In genomic region chr9:88718593-88718992, GRCm38 (mm10) we compare ENCODE assay signal across 11 mouse cellular contexts. TPM values are rescaled to one million over a fixed set of nuclear protein-coding genes. Genes with fewer than 3 reads are reported as not detected.
A peak's percentile ranks its signal among the peaks of the same experiment; 100 is the strongest.
DNase-seq lines count a peak whose midpoint lies in the region; ATAC-seq and TF ChIP-seq lines count a peak whose summit lies in the region.
"Not testable (repeated sequence)": the region's sequence is repeated elsewhere in the genome, so short reads cannot be mapped to it uniquely, and the experiment has no call there.
"Had no signal": no experiment of that assay in that cellular context is flagged by ENCODE, and none has a peak within 500 bp of the region (broad histone marks: within the 10 kb centered on the region; RNA-seq: fewer than 3 reads in every experiment).

No protein-coding gene starts in this region.

- not testable (repeated sequence) for ATAC-seq in forebrain, embryonic 14.5 days; midbrain, embryonic 12.5 days (ENCODE audit: low FRiP score, low read depth); stomach, embryonic 15.5 days (ENCODE audit: insufficient read depth, low FRiP score, low read depth)

- not testable (repeated sequence) for TF ChIP-seq CTCF in liver, adult 2 months (IDR thresholded peaks at IDR 0.05; ENCODE audit: low read depth, low read length)

- H3K27ac ChIP-seq in forebrain, embryonic 14.5 days (ENCODE audit: low read depth, low read length); hindbrain, embryonic 10.5 days; liver, adult 2 months (replicated peaks; ENCODE audit: insufficient read depth, low read depth, low read length); midbrain, embryonic 12.5 days (replicated peaks); stomach, embryonic 15.5 days: not testable (repeated sequence)

- not testable (repeated sequence) for H3K27me3 ChIP-seq in forebrain, embryonic 14.5 days (replicated peaks; ENCODE audit: control insufficient read depth, insufficient read depth, low read length); hindbrain, embryonic 10.5 days (ENCODE audit: insufficient read depth, poor library complexity, severe bottlenecking); liver, adult 2 months (ENCODE audit: control insufficient read depth, insufficient read depth, low read length); midbrain, embryonic 12.5 days; stomach, embryonic 15.5 days (replicated peaks)

- H3K4me1 ChIP-seq in forebrain, embryonic 14.5 days (ENCODE audit: control insufficient read depth, insufficient read depth, low read length); hindbrain, embryonic 10.5 days (replicated peaks); liver, adult 2 months (ENCODE audit: control insufficient read depth, insufficient read depth, low read length); midbrain, embryonic 12.5 days; stomach, embryonic 15.5 days: not testable (repeated sequence)

- not testable (repeated sequence) for TF ChIP-seq POLR2A in liver, adult 2 months (IDR thresholded peaks at IDR 0.05; ENCODE audit: extremely low read depth, insufficient read depth, low read length)

- peak overlapping the region; percentile 43 for H3K4me2 ChIP-seq in forebrain, embryonic 14.5 days (ENCODE audit: low read length)
- peak overlapping the region; percentile 40 for H3K4me2 ChIP-seq in midbrain, embryonic 12.5 days (replicated peaks)
- peak overlapping the region; percentile 44; the same call in 1 of the 2 replicates for H3K4me2 ChIP-seq in stomach, embryonic 15.5 days

- not testable (repeated sequence) for H3K9ac ChIP-seq in forebrain, embryonic 14.5 days (ENCODE audit: low read length); liver, adult 2 months (ENCODE audit: low read depth, low read length); midbrain, embryonic 12.5 days (replicated peaks); stomach, embryonic 15.5 days

- not testable (repeated sequence) for H3K79me2 ChIP-seq in liver, adult 2 months (ENCODE audit: control insufficient read depth, insufficient read depth, low read length)

- 73% methylated on average over 5 of the region's 5 CpGs for WGBS in forebrain, embryonic 14.5 days
- 81% methylated on average over 5 of the region's 5 CpGs for WGBS in hindbrain, embryonic 10.5 days
- 51% methylated on average over 5 of the region's 5 CpGs for WGBS in liver, adult 2 months
- WGBS in midbrain, embryonic 12.5 days: 82% methylated on average over 5 of the region's 5 CpGs
- 76% methylated on average over 5 of the region's 5 CpGs for WGBS in stomach, embryonic 15.5 days

- not testable (repeated sequence) for H3K36me3 ChIP-seq in forebrain, embryonic 14.5 days (ENCODE audit: control insufficient read depth, insufficient read depth, low read length); hindbrain, embryonic 10.5 days; liver, adult 2 months (ENCODE audit: control insufficient read depth, insufficient read depth, low read length); midbrain, embryonic 12.5 days; stomach, embryonic 15.5 days

- DNase-seq in A20 (ENCODE audit: low read depth, low spot score): peak; percentile 23
- peak; percentile 45 for DNase-seq in cerebellum, adult 9-11 months
- not testable (repeated sequence) for DNase-seq in forebrain, embryonic 14.5 days (ENCODE audit: low spot score); hindbrain, embryonic 10.5 days (ENCODE audit: low spot score)
- peak; percentile 36 for DNase-seq in kidney, adult 9 months
- peak; percentile 23 for DNase-seq in liver, adult 2 months (ENCODE audit: extremely low read depth, low read depth, low spot score)

- peak overlapping the region; percentile 27; the same call in 1 of the 2 replicates for H3K4me3 ChIP-seq in forebrain, embryonic 14.5 days (ENCODE audit: low read depth, low read length)
- H3K4me3 ChIP-seq in hindbrain, embryonic 10.5 days: peak overlapping the region; percentile 44; the same call in 1 of the 2 replicates
- H3K4me3 ChIP-seq in liver, adult 2 months (ENCODE audit: insufficient read depth, low read depth, low read length); midbrain, embryonic 12.5 days; stomach, embryonic 15.5 days (replicated peaks): not testable (repeated sequence)

- H3K9me3 ChIP-seq in forebrain, embryonic 14.5 days (replicated peaks; ENCODE audit: control insufficient read depth, low read length); hindbrain, embryonic 10.5 days; midbrain, embryonic 12.5 days; stomach, embryonic 15.5 days: not testable (repeated sequence)

RNA-seq across cellular contexts. Expression of gene Mthfsl, which starts 1.5 kb away (rescaled TPM):
- 32.0 and 35.2 TPM in 2 replicates for polyA plus RNA-seq in forebrain, embryonic 14.5 days (2014; fragmentation: Nextera tagmentation; extraction: Ambion mirVana)
- 29.4 and 30.5 TPM in 2 replicates for polyA plus RNA-seq in hindbrain, embryonic 10.5 days (2016; fragmentation: Nextera tagmentation; extraction: Ambion mirVana)
- total RNA-seq in liver, adult 2 months (2014; rRNA removed): 42.1 and 42.3 TPM in 2 replicates
- polyA plus RNA-seq in liver, adult 2 months (2012; rRNA removed): 28.3 and 29.8 TPM in 2 replicates
- polyA plus RNA-seq in midbrain, embryonic 12.5 days (2016; fragmentation: Nextera tagmentation; extraction: Ambion mirVana): 31.7 and 32.3 TPM in 2 replicates
- polyA plus RNA-seq in stomach, embryonic 15.5 days (2015; fragmentation: Nextera tagmentation; extraction: Ambion mirVana): 43.3 and 44.1 TPM in 2 replicates

RNA-seq across cellular contexts. Expression of gene Bcl2a1d, which starts 13.1 kb away (rescaled TPM):
- polyA plus RNA-seq in forebrain, embryonic 14.5 days (2014; fragmentation: Nextera tagmentation; extraction: Ambion mirVana): not detected in 2 replicates
- 0.38 TPM in 1 of 2 replicates, not detected in the other for polyA plus RNA-seq in hindbrain, embryonic 10.5 days (2016; fragmentation: Nextera tagmentation; extraction: Ambion mirVana)
- total RNA-seq in liver, adult 2 months (2014; rRNA removed): 0.74 and 1.5 TPM in 2 replicates
- 0.17 and 0.92 TPM in 2 replicates for polyA plus RNA-seq in liver, adult 2 months (2012; rRNA removed)
- not detected in 2 replicates for polyA plus RNA-seq in midbrain, embryonic 12.5 days (2016; fragmentation: Nextera tagmentation; extraction: Ambion mirVana)
- polyA plus RNA-seq in stomach, embryonic 15.5 days (2015; fragmentation: Nextera tagmentation; extraction: Ambion mirVana): 0.49 and 0.59 TPM in 2 replicates
- total RNA-seq: left cerebral cortex, postnatal 4 days had no signal
- polyA plus RNA-seq: G1E; heart, postnatal 0 days had no signal
